Mouse (Mus musculus): ENCODE measurements around the gene Nxnl2. TPM values are rescaled to one million over a fixed set of nuclear protein-coding genes. Genes with fewer than 3 reads are reported as not detected.

The Nxnl2 gene
- 1 to 10 TPM; 1.1 to 1.4 TPM for total RNA-seq (2021)
- long read RNA-seq, experiment 1, partial matches to known transcripts = 0 of 2 reads
- long read RNA-seq, experiment 1, other reads (novel, unspliced or antisense) = 0 of 2 reads
- long read RNA-seq, experiment 2 = 0 reads

- intact Hi-C loops (cut with DNase I) = loop anchor here (5.0 kb wide), 2 partner anchors 204 to 224 kb away; no protein-coding TSS in a partner anchor
- peak; percentile 56 to 64 for DNase-seq
Observed at GRCm38 (mm10) chr13:51170691-51171680, at the start of gene Nxnl2. Gene Nxnl2, plus strand, starts transcription at chr13:51171022.

- no peak for DNase-seq
- intact Hi-C loops (cut with DNase I) = no loop called here
Observed at GRCm38 (mm10) chr13:51121966-51122365, 48.9 kb upstream of the Nxnl2 start.

- no peak for DNase-seq
- intact Hi-C loops (cut with DNase I) = no loop called here
Observed at GRCm38 (mm10) chr13:51122771-51123170, 48.1 kb upstream of the Nxnl2 start.

- intact Hi-C loops (cut with DNase I) = no loop called here
- DNase-seq = no peak
Observed at GRCm38 (mm10) chr13:51125357-51125756, 45.5 kb upstream of the Nxnl2 start.

GRCm38 (mm10) chr13:51127906-51128305 lies 42.9 kb upstream of the Nxnl2 start:
- DNase-seq = no peak
- intact Hi-C loops (cut with DNase I) = no loop called here

- intact Hi-C loops (cut with DNase I) = no loop called here
- no peak for DNase-seq
Observed at GRCm38 (mm10) chr13:51128417-51128816, 42.4 kb upstream of the Nxnl2 start.

- intact Hi-C loops (cut with DNase I) = no loop called here
- no peak for DNase-seq
Observed at GRCm38 (mm10) chr13:51131179-51131578, 39.6 kb upstream of the Nxnl2 start.

GRCm38 (mm10) chr13:51136315-51136714 lies 34.5 kb upstream of the Nxnl2 start:
- no peak for DNase-seq
- intact Hi-C loops (cut with DNase I) = no loop called here

- intact Hi-C loops (cut with DNase I) = no loop called here
- DNase-seq = no peak
Observed at GRCm38 (mm10) chr13:51136996-51137701, 33.7 kb upstream of the Nxnl2 start.

GRCm38 (mm10) chr13:51137702-51138031 lies 33.2 kb upstream of the Nxnl2 start:
- intact Hi-C loops (cut with DNase I) = no loop called here
- DNase-seq = no peak

GRCm38 (mm10) chr13:51147106-51147505 lies 23.7 kb upstream of the Nxnl2 start:
- DNase-seq = no peak
- intact Hi-C loops (cut with DNase I) = no loop called here

GRCm38 (mm10) chr13:51152966-51153669 lies 17.7 kb upstream of the Nxnl2 start:
- intact Hi-C loops (cut with DNase I) = no loop called here
- DNase-seq = no peak

- no peak for DNase-seq
- intact Hi-C loops (cut with DNase I) = no loop called here
Observed at GRCm38 (mm10) chr13:51153670-51154030, 17.2 kb upstream of the Nxnl2 start.

GRCm38 (mm10) chr13:51155178-51156013 lies 15.4 kb upstream of the Nxnl2 start:
- intact Hi-C loops (cut with DNase I) = no loop called here
- peak; percentile 18 to 25 for DNase-seq

- DNase-seq = no peak
- intact Hi-C loops (cut with DNase I) = no loop called here
Observed at GRCm38 (mm10) chr13:51156014-51156386, 14.8 kb upstream of the Nxnl2 start.

- intact Hi-C loops (cut with DNase I) = no loop called here
- DNase-seq = no peak
Observed at GRCm38 (mm10) chr13:51157291-51157690, 13.5 kb upstream of the Nxnl2 start.

GRCm38 (mm10) chr13:51161672-51162071 lies 9.2 kb upstream of the Nxnl2 start:
- DNase-seq = no peak
- intact Hi-C loops (cut with DNase I) = no loop called here

GRCm38 (mm10) chr13:51162246-51162645 lies 8.6 kb upstream of the Nxnl2 start:
- DNase-seq = no peak
- intact Hi-C loops (cut with DNase I) = no loop called here

GRCm38 (mm10) chr13:51166711-51167110 lies 4.1 kb upstream of the Nxnl2 start:
- intact Hi-C loops (cut with DNase I) = no loop called here
- no peak for DNase-seq

GRCm38 (mm10) chr13:51170215-51170614 lies 607 bp upstream of the Nxnl2 start:
- DNase-seq = peak; percentile 26 to 27

More at GRCm38 (mm10) chr13:51170215-51170614, 607 bp upstream of the Nxnl2 start:
- intact Hi-C loops (cut with DNase I) = loop anchor here (5.0 kb wide), 2 partner anchors 203 to 223 kb away; no protein-coding TSS in a partner anchor
